Mouse (Mus musculus) E14TG2a.4 (cell line): ENCODE measurements around the gene Cilp.

ENCODE experiments used
- H3K27me3 ChIP-seq: 2 replicates; pipeline ENCODE4 v1.6.1; 2014; ENCODE audit warnings: low read length, control low read depth; ENCODE audit not compliant: insufficient read depth
- H3K36me3 ChIP-seq: 2 replicates; pipeline ENCODE4 v1.6.1; 2014; ENCODE audit warnings: low read length, control low read depth; ENCODE audit not compliant: insufficient read depth
- H3K4me1 ChIP-seq: replicated peaks from 2 replicates; pipeline ENCODE4 v1.6.1; 2014; ENCODE audit warnings: low read depth, low read length, control low read depth
- H3K4me3 ChIP-seq: replicated peaks from 2 replicates; pipeline ENCODE4 v1.5.1; 2014; ENCODE audit warnings: mild to moderate bottlenecking, low read length
- H3K9me3 ChIP-seq: 2 replicates; pipeline ENCODE4 v1.6.1; 2014; ENCODE audit warnings: low read length, control low read depth
- CTCF ChIP-seq: conservative IDR thresholded peaks from 2 replicates; pipeline ENCODE4 v1.5.1; 2014; ENCODE audit warnings: low read length
- NANOG ChIP-seq: IDR thresholded peaks from 2 replicates; pipeline ENCODE4 v1.6.1; 2014; ENCODE audit warnings: borderline replicate concordance, low read length, mixed read lengths
- POU5F1 ChIP-seq: IDR thresholded peaks from 2 replicates; pipeline ENCODE4 v1.6.1; 2014; ENCODE audit warnings: low read length, borderline replicate concordance

The Cilp gene

DNA sequence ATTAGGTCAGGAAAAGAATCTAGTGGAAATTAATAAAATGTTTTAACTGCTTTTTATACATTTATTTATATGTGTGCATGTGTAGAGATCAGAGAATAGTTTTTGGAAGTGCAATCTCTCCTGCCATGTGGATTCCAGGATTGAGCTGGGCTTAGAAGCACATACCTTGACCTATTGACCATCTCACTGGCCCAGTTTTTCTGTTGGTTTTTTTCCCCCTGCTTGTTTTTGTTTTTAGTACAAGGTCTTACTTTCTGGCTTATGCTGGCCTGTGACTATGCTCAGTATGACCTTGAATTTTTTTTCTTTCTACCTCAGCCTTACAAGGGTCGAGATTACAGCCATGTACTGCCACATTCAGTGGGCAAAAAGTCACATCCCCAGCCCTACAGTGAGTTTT lies 43.0 kb downstream of the Cilp start:
- H3K9me3 ChIP-seq: no peaks in the 10 kb centered on the region
- no peaks in the 10 kb centered on the region for H3K27me3 ChIP-seq
- peaks cover 52% of the 10 kb centered on the region for H3K36me3 ChIP-seq
- TF ChIP-seq POU5F1 (no peak), CTCF (no peak), NANOG (no peak)
- H3K4me1 ChIP-seq: peaks cover 6% of the 10 kb centered on the region
- H3K4me3 ChIP-seq: no peak overlapping the region

DNA sequence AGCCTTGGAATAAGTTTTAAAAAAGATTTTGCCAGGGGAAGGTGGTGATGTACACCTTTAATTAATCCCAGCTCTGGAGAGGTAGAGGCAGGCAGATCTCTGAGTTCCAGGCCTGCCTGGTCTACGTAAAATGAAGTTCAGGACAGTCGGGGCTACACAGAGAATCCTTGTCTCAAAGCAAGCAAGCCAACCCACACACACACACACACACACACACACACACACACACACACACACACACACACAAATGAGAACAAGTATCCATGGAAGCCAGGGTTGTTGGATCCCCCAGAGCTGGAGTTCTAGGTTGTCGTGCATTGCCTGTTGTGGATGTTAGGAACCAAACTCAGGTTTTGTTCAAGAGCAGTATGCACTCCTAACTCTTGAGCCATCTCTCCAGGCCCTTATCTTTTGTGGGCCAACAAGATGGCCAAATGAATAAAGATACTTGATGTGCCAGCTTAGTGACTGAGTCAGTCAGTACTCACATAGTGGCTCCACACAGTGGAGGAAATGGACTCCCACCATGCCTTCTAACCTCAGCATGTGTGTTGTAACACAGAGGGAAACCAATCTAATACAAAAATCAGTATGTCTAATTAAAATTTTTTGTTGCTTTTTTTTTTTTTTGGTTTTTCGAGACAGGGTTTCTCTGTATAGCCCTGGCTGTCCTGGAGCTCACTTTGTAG lies 47.8 kb downstream of the Cilp start:
- Histone ChIP-seq H3K36me3 (peaks cover 62% of the 10 kb centered on the region), H3K4me1 (peaks cover 6% of the 10 kb centered on the region), H3K4me3 (no peak overlapping the region), H3K27me3 (no peaks in the 10 kb centered on the region), H3K9me3 (no peaks in the 10 kb centered on the region)
- TF ChIP-seq NANOG: no peak
- TF ChIP-seq POU5F1: no peak
- TF ChIP-seq CTCF: no peak

DNA sequence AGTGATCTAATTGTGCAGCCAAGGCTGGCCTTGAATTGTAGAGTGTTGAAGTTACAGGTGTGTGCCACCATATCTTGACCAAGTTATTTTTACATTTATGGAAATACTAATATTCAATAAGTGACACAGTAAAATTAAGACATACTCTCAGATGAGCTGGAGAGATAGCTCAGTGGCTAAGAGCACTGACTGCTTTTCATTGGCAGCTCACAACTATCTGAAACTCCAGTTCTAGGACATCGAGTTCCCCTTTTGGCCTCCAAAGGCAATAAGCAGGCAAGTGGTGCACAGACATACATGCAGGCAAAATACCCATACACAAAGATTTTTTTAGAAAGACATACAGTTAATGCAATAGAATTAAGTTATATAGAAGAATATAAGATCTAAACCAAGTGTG lies 48.9 kb downstream of the Cilp start:
- no peaks in the 10 kb centered on the region for H3K9me3 ChIP-seq
- peaks cover 6% of the 10 kb centered on the region for H3K4me1 ChIP-seq

DNA sequence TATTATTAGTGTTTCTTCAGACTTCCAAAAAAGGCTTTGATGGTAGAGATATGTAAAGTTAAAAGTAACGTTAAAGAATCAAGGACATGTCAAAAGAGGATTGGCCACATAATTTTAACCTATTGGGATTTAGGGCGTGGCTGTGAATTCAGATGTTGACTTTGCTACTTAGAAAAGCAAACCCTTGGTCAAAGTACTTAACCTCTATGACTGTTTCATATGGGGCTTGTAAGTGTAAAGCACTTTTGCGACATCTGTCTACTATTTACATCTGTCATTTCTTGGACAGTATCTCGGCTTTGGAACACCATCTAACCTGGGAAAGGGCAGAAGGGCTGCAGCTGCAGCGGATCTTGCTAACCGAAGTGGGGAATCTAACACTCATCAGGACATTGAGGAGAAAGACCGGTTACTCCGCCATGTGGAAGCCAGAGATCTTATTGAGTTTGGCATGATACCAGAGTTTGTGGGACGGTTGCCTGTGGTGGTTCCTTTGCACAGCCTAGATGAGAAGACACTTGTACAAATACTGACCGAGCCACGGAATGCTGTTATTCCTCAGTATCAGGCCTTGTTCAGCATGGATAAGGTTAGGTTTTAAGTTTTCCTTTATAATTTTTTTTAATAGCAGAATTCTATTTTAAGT lies 57.4 kb downstream of the Cilp start:
- TF ChIP-seq CTCF: no peak
- TF ChIP-seq NANOG: no peak
- no peak for TF ChIP-seq POU5F1
- Histone ChIP-seq H3K9me3 (no peaks in the 10 kb centered on the region), H3K36me3 (peaks cover 74% of the 10 kb centered on the region), H3K4me3 (no peak overlapping the region), H3K4me1 (peaks cover 5% of the 10 kb centered on the region), H3K27me3 (no peaks in the 10 kb centered on the region)

More for the DNA sequence above, 48.9 kb downstream of the Cilp start:
- Histone ChIP-seq H3K36me3 (peaks cover 62% of the 10 kb centered on the region), H3K4me3 (no peak overlapping the region), H3K27me3 (no peaks in the 10 kb centered on the region)
- TF ChIP-seq CTCF (no peak), NANOG (no peak), POU5F1 (no peak)

DNA sequence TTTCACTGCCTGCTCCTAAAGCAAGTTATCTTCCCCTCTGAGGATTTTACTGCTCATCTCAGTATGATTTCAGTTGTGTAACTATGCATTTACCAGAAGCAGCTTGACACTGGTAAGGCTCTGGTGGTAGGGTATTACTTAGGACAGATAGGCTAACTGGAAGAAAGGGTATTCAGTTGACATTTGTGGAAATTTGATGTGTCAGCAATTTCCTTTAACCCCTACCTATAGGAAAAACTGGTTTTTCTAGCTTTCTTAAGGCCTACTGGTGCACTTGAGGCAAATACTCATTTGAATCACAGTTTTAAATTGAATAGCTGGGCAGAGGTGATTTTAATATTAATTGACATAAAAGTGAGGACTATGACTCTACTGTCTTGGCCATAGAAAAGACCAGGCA lies 61.0 kb downstream of the Cilp start:
- Histone ChIP-seq H3K4me1 (peaks cover 12% of the 10 kb centered on the region), H3K4me3 (no peak overlapping the region), H3K27me3 (no peaks in the 10 kb centered on the region), H3K36me3 (peaks cover 73% of the 10 kb centered on the region), H3K9me3 (no peaks in the 10 kb centered on the region)
- TF ChIP-seq CTCF (no peak), NANOG (no peak), POU5F1 (no peak)

DNA sequence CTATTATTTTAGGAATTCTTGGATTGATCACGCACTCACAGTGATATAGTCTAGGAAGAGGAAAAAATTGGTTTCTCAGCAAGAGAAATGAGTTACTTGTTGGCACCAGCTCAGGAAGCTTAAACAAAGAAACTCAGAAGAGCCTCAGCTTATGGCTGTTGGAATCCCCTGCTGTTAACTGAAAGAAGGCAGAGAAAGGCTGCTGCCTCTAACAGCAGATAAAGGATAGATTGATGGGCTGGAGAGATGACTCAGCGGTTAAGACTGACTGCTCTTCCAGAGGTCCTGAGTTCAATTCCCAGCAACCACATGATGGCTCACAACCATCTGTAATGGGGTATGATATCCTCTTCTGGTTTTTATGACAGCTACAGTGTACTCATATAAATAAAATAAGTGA lies 62.4 kb downstream of the Cilp start:
- no peaks in the 10 kb centered on the region for H3K9me3 ChIP-seq
- TF ChIP-seq CTCF (no peak), POU5F1 (no peak), NANOG (no peak)
- H3K36me3 ChIP-seq: peaks cover 61% of the 10 kb centered on the region
- peaks cover 18% of the 10 kb centered on the region for H3K4me1 ChIP-seq
- H3K27me3 ChIP-seq: no peaks in the 10 kb centered on the region
- no peak overlapping the region for H3K4me3 ChIP-seq
